Mouse (Mus musculus): ENCODE data around the gene 3110021N24Rik.
"Not testable (repeated sequence)": the region's sequence is repeated elsewhere in the genome, so short reads cannot be mapped to it uniquely, and the experiment has no call there.

Gene 3110021N24Rik

GRCm38 (mm10) chr4:108719349-108719748 is at the start of gene 3110021N24Rik:
Gene 3110021N24Rik, plus strand, starts transcription at chr4:108719649.
- DNase-seq (ENCODE audit: low spot score in 2 of 2) = no peak

DNA sequence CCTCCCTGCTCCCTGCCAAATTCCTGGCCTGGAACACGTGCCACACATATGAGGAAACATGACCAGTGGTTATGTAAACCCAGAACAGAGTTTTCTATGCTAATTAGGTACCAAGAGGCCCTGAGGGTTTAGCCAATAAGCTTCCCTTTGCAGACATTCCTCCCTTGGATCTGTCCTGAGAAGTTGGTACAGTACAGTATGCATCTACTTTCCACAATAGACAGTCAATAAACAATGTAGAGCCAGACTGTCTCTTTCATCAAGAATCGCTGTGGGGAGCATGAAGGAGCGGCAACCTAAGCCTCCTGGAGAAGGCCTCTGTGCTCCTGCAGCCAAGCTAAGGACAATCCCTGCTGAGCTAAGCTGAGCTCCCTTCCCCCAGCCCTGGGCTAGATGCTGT is 33.3 kb upstream of the 3110021N24Rik start:
- DNase-seq (ENCODE audit: low spot score in 2 of 2) = no peak

GRCm38 (mm10) chr4:108687098-108687497 is 32.4 kb upstream of the 3110021N24Rik start:
- DNase-seq (ENCODE audit: low spot score in 2 of 2) = not testable (repeated sequence)

GRCm38 (mm10) chr4:108690479-108690878 is 29.0 kb upstream of the 3110021N24Rik start:
- no peak for DNase-seq (ENCODE audit: low spot score in 2 of 2)

GRCm38 (mm10) chr4:108691469-108691868 is 28.0 kb upstream of the 3110021N24Rik start:
- DNase-seq (ENCODE audit: low spot score in 2 of 2) = no peak

- DNase-seq (ENCODE audit: low spot score in 2 of 2) = no peak
Observed at GRCm38 (mm10) chr4:108696934-108697333, 22.5 kb upstream of the 3110021N24Rik start.

- no peak for DNase-seq (ENCODE audit: low spot score in 2 of 2)
Observed at GRCm38 (mm10) chr4:108708209-108708608, 11.2 kb upstream of the 3110021N24Rik start.

DNA sequence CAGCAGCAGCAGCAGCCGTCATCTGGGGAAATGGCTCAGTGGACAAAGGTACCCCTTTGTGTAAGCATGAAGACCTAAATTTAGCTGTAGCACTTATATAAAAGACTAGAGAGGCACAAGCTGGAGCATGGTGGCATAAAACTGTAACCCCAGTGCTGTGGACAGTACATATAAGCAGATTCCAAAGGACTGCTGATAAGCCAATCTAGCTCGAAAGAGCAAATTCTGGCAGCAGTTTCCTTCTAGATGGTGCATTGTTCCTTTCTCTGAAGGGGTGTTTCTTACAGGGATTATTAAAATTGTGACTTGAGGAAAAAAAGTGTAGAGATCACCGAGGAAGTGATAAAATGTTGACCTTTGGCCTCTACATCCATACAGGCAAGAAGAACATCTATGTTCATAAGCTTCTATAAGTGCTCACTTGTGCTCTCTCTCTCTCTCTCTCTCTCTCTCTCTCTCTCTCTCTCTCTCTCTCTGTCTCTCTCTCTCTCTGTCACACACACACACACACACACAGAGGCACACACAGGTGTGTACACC is 1.9 kb downstream of the 3110021N24Rik start:
- DNase-seq (ENCODE audit: low spot score in 2 of 2) = no peak

- DNase-seq (ENCODE audit: low spot score in 2 of 2) = no peak
Observed at GRCm38 (mm10) chr4:108724102-108724501, 4.7 kb downstream of the 3110021N24Rik start.

DNA sequence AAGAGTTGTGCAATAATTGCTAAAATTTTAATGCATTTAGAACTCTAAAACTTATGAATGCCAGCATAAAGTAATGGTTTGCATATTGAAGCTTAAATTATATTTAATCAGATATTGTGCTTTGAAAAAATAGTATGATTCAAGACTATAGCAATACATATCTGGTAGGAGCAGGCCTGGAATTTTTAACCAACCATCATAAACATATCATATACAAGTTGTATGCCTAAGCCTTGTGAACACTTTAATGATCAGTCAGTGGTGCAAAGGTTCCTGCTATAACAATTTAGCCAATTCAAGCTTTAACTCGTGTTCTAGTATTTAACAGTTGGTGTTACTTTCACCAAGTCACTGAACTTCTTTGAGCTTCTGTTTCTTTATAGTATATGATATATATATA is 11.0 kb downstream of the 3110021N24Rik start:
- no peak for DNase-seq (ENCODE audit: low spot score in 2 of 2)

DNA sequence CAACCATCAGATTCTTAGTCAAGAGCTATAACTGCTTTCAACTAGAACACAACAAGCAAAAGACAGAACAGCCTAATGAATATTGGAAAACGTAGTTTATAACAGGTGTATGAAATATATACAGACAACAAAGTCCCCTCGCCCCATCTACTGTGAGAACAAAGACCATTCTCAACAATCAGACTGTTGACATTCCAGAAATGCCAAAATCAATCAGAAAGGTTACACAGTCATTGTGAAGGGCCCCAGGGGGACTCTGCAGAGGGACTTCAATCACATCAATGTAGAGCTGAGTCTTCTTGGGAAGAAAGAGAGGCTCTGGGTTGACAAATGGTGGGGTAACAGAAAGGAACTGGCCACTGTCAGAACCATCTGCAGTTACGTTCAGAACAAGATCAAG is 12.1 kb downstream of the 3110021N24Rik start:
- no peak for DNase-seq (ENCODE audit: low spot score in 2 of 2)

DNA sequence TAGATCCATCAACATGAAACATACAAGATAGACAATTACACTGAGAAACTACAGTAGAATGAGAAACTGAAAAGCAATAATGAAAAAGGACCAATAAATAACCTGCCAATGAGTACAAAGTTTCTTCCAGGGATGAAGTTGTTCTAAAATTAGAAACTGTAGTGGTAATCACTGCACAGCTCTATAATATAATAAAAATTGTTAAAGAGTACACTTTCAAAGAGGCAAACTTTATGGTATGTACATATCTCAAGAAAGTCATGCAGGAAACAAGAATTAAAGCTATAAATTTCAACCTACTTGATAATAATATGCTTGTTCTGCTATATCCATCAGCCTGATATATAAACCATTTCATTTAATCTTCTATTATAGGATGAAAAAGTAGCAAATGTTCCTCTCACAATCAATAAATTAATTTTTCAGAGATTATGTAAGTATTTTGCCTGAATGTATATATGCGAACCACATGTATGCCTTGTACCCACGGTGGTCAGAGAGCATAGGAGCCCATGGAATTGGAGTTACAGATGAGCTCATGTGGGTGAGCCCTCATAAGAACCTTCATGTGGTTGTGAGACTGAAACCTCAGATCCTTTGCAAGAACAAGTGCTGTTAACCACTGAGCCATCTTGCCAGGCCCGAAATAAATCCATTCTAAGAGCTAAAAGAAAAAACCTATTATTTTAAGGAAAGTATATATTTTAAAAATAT is 26.9 kb downstream of the 3110021N24Rik start:
- no peak for DNase-seq (ENCODE audit: low spot score in 2 of 2)

GRCm38 (mm10) chr4:108759583-108759982 is 40.1 kb downstream of the 3110021N24Rik start:
- no peak for DNase-seq (ENCODE audit: low spot score in 2 of 2)

GRCm38 (mm10) chr4:108768527-108768926 is 49.1 kb downstream of the 3110021N24Rik start:
- no peak for DNase-seq (ENCODE audit: low spot score in 2 of 2)

- DNase-seq (ENCODE audit: low spot score in 2 of 2) = no peak
Observed at GRCm38 (mm10) chr4:108779763-108780056, 60.3 kb downstream of the 3110021N24Rik start.

- DNase-seq (ENCODE audit: low spot score in 2 of 2) = peak; percentile 41 to 62
Observed at GRCm38 (mm10) chr4:108780057-108780863, 60.8 kb downstream of the 3110021N24Rik start, which contains the start of gene Zfyve9. Gene Zfyve9, minus strand, starts transcription at chr4:108780798.

DNA sequence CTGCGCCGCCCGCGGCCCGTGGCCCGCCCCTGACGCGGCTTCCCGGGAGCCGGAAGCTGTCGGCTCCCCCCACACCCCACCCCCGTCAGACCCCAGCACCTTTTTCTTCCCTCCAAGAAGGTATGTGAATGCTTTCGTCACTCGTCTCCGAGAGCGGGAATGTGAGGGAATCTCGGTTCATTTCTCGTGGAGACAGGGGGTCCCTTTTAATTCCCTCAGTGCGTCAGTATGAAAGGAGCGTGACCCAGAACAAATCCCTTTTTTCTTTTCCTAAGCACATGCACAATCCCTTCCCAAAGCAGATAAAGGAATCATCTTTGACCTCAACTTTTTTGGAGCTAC is 61.4 kb downstream of the 3110021N24Rik start:
- no peak for DNase-seq (ENCODE audit: low spot score in 2 of 2)

GRCm38 (mm10) chr4:108781596-108781995 is 62.1 kb downstream of the 3110021N24Rik start:
- DNase-seq (ENCODE audit: low spot score in 2 of 2) = no peak

DNA sequence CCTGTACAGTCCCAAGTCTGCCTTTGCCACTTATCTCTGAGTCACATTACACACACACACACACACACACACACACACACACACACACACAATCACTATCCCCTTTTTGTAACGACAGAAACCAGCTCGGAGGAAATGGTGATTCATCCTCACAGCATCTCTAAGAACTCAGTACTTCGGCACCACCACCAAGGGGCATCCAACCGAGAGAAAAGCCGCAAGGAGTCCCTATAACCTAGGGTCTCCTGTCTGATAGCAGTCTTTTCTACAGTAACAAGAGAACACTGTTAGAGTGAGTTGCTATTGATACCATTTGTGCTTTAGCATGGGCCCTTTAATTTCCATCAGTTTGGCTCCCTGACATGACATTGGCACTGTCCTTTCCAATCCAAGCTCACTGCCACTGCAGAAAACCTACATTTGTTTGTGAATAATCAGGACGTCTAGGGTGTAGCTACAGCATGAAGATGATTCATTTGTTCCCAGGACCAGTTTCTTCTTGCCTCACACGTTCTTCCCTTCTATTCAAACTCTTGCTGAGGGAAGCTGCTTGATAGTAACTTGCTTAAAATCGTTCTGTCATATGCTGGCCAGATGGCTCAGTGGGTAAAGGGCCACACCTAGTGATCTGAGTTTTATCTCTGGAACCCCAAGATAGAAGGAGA is 63.1 kb downstream of the 3110021N24Rik start:
- DNase-seq (ENCODE audit: low spot score in 2 of 2) = no peak

- no peak for DNase-seq (ENCODE audit: low spot score in 2 of 2)
Observed at GRCm38 (mm10) chr4:108789258-108789936, 69.9 kb downstream of the 3110021N24Rik start.

DNA sequence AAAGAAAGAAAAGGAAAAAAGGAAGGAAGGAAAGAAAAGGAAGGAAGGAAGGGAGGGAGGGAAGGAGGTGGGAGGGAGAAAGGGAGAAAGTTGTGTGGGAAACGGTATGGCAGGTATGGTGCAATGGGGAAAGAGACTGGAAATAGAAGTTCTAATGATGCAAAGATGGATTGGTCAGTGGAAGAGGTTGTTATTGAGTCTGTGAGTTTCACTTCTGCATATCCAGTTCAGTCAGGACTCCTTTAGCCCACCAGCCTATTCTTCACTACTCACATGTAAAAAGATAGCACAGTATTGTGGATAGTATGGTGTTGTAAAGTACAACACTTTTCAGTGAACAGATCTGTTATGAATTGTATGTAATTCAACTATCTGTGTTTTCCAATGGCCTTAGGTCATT is 71.1 kb downstream of the 3110021N24Rik start:
- no peak for DNase-seq (ENCODE audit: low spot score in 2 of 2)

GRCm38 (mm10) chr4:108793941-108794340 is 74.5 kb downstream of the 3110021N24Rik start:
- no peak for DNase-seq (ENCODE audit: low spot score in 2 of 2)

Data from spleen, postnatal 14 days (tissue).